8 mouse cellular contexts compared by ENCODE assay signal in the genomic region with DNA sequence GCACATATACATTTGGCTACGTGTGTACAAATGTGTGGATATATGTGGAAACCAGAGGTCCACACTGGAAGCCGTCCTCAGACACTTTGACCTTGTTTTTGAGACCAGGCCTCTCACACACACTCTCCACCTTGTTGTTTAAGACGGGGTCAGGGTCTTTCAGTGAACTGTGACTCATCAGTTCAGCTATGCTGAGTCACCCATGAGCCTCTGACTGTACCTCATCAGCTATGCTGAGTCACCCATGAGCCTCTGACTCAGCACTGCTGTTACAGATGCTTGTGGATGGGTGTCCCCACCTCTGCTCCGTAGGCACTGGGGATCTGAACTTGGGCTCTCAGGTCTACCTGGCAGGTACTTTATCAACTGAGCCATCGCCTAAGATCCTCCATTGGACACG.
DNase-seq lines count a peak whose midpoint lies in the region; TF ChIP-seq lines count a peak whose summit lies in the region.

No protein-coding gene starts in this region.

- peak; percentile 9 for DNase-seq in heart, postnatal 4 days
- no peak for DNase-seq in heart, postnatal 14 days
- peak; percentile 82 for DNase-seq in A20 (ENCODE audit: low read depth, low spot score)
- DNase-seq in adrenal gland, adult 2 months = peak; percentile 82
- peak; percentile 94 for DNase-seq in liver
- no peak for DNase-seq in gastrocnemius, postnatal 10 days
- no peak for DNase-seq in gastrocnemius, postnatal 4 days (ENCODE audit: low spot score in 2 of 2)
- DNase-seq in thymus, adult 2 months = no peak

- no peaks in the 10 kb centered on the region for H3K4me1 ChIP-seq in thymus, adult 2 months (replicated peaks; ENCODE audit: control insufficient read depth, insufficient read depth, low read length)

- H3K36me3 ChIP-seq in thymus, adult 2 months (ENCODE audit: control insufficient read depth, insufficient read depth, low read length) = no peaks in the 10 kb centered on the region

- no peak overlapping the region for H3K4me3 ChIP-seq in thymus, adult 2 months (ENCODE audit: control insufficient read depth, insufficient read depth, low read length)

- no peak for TF ChIP-seq CTCF in thymus, adult 2 months (IDR thresholded peaks at IDR 0.05; ENCODE audit: borderline replicate concordance, control insufficient read depth, extremely low read depth, insufficient read depth, low read length, poor library complexity)

- WGBS in thymus, adult 2 months = 76% methylated on average over 6 of the region's 6 CpGs

- no peak overlapping the region for H3K27ac ChIP-seq in thymus, adult 2 months (ENCODE audit: control insufficient read depth, insufficient read depth, low read length)

- no peak for TF ChIP-seq POLR2A in thymus, adult 2 months (IDR thresholded peaks at IDR 0.05; ENCODE audit: control insufficient read depth, extremely low read depth, insufficient read depth, low read length, poor library complexity)

- intact Hi-C loops in heart, postnatal 14 days (cut with DNase I) = no loop called here

- no peaks in the 10 kb centered on the region for H3K27me3 ChIP-seq in thymus, adult 2 months (ENCODE audit: control insufficient read depth, insufficient read depth, low read length)

Comparison
In these comparisons a context has a peak if more than half of its experiments do, and no peak if none do; other contexts are left out.
1. DNase-seq: peak in heart, postnatal 4 days (single experiment), A20 (single experiment), adrenal gland, adult 2 months (single experiment) and liver (single experiment); none in heart, postnatal 14 days (0 of 2), gastrocnemius, postnatal 10 days (single experiment), gastrocnemius, postnatal 4 days (0 of 2) and thymus, adult 2 months (single experiment).